Mouse (Mus musculus) midbrain, postnatal 0 days (tissue): Measurements from ENCODE around the gene Eif3l. TPM values are rescaled to one million over a fixed set of nuclear protein-coding genes. Genes with fewer than 3 reads are reported as not detected.
A peak's percentile ranks its signal among the peaks of the same experiment; 100 is the strongest.

Source experiments
- ATAC-seq: fragments of 200-750 bp; cut with Nextera tagmentation; 2 replicates; pipeline ENCODE4 v1.8.0; 2017; ENCODE audit warnings: moderate number of reproducible peaks, mild to moderate bottlenecking, moderate TSS enrichment, moderate library complexity; ENCODE audit not compliant: low FRiP score
- DNase-seq: peaks from one replicate; pipeline ENCODE4 v3.0.0-alpha.2; 2015; ENCODE audit warnings: low spot score
- H3K27ac ChIP-seq: fragments of 300-500 bp; sonication (generic); 2 replicates; pipeline ENCODE4 v1.5.1; 2014; ENCODE audit warnings: low read depth, mild to moderate bottlenecking, low read length, mixed read lengths
- H3K27me3 ChIP-seq: fragments of 300-500 bp; sonication (generic); 2 replicates; pipeline ENCODE4 v1.6.1; 2014; ENCODE audit warnings: low read length, control low read depth, mixed read lengths; ENCODE audit not compliant: insufficient read depth
- H3K36me3 ChIP-seq: fragments of 300-500 bp; sonication (generic); 2 replicates; pipeline ENCODE4 v1.6.1; 2014; ENCODE audit warnings: low read length, control low read depth, mixed read lengths; ENCODE audit not compliant: insufficient read depth
- H3K4me1 ChIP-seq: fragments of 300-500 bp; sonication (generic); 2 replicates; pipeline ENCODE4 v1.6.1; 2014; ENCODE audit warnings: mild to moderate bottlenecking, control low read depth, antibody characterized with exemption, low read length, mixed read lengths; ENCODE audit not compliant: insufficient read depth
- H3K4me2 ChIP-seq: fragments of 300-500 bp; sonication (generic); 2 replicates; pipeline ENCODE4 v1.6.1; 2014; ENCODE audit warnings: low read depth, mild to moderate bottlenecking, low read length, mixed read lengths; ENCODE audit not compliant: poor library complexity, severe bottlenecking
- H3K4me3 ChIP-seq: fragments of 300-500 bp; sonication (generic); 2 replicates; pipeline ENCODE4 v1.5.1; 2014; ENCODE audit warnings: low read depth, mild to moderate bottlenecking, low read length, moderate library complexity
- H3K9ac ChIP-seq: fragments of 300-500 bp; sonication (generic); replicated peaks from 2 replicates; pipeline ENCODE4 v1.6.1; 2014; ENCODE audit warnings: mild to moderate bottlenecking, low read length, moderate library complexity, mixed read lengths; ENCODE audit not compliant: poor library complexity, severe bottlenecking
- H3K9me3 ChIP-seq: fragments of 300-500 bp; sonication (generic); 2 replicates; pipeline ENCODE4 v1.6.1; 2016; ENCODE audit warnings: low read length, control low read depth
- CTCF ChIP-seq: IDR thresholded peaks from 2 replicates; pipeline ENCODE4 v1.5.1; 2016; ENCODE audit warnings: antibody characterized with exemption, mild to moderate bottlenecking
- WGBS: fragments of 180-500 bp; shearing (Covaris S2); extraction: QIAGEN DNeasy Blood & Tissue Kit; methylation state at CpG from one replicate; pipeline ENCODE4 v1.1.7; 2014; 5-methylcytosine and 5-hydroxymethylcytosine counted together
- polyA plus RNA-seq: library from polyadenylated mRNA; unstranded; fragments of >200 nt; fragmentation: Nextera tagmentation; extraction: Ambion mirVana; gene quantifications from 2 replicates; pipeline ENCODE4 v1.2.1, GENCODE M21; 2015
- total RNA-seq: library from RNA; depleted of rRNA; stranded (reverse); fragments of >200 nt; gene quantifications from 2 replicates; pipeline ENCODE4 v1.2.3, GENCODE M21; 2014

Eif3l gene
- total and polyA plus RNA-seq, 2 experiments from 2014 or later, result 168 to 197 TPM

GRCm38 (mm10) chr15:79074446-79074845 is 533 bp upstream of the Eif3l start:
- 33% methylated on average over 10 of the region's 10 CpGs for WGBS
- Histone ChIP-seq H3K4me3 (peak overlapping the region; percentile 68), H3K27me3 (no peaks in the 10 kb centered on the region), H3K4me1 (no peaks in the 10 kb centered on the region), H3K9me3 (no peaks in the 10 kb centered on the region), H3K36me3 (peaks cover 18% of the 10 kb centered on the region), H3K4me2 (peak overlapping the region; percentile 86), H3K27ac (peak overlapping the region; percentile 49; the same call in 1 of the 2 replicates), H3K9ac (no peak overlapping the region)
- no peak for TF ChIP-seq CTCF
- ATAC-seq (no peak), DNase-seq (no peak)

GRCm38 (mm10) chr15:79075658-79076365 is 833 bp downstream of the Eif3l start:
- no peak for ATAC-seq
- H3K27ac ChIP-seq, result 0 out of 2 replicates have a peak overlapping the region, but pooled peaks have one; percentile 49
- peak overlapping the region; percentile 63 for H3K9ac ChIP-seq
- H3K4me2 ChIP-seq, result peak overlapping the region; percentile 86
- H3K4me1 ChIP-seq, result no peaks in the 10 kb centered on the region
- no peaks in the 10 kb centered on the region for H3K9me3 ChIP-seq
- WGBS, result 45% methylated on average over 15 of the region's 15 CpGs
- DNase-seq, result no peak
- H3K4me3 ChIP-seq, result peak overlapping the region; percentile 68
- no peaks in the 10 kb centered on the region for H3K27me3 ChIP-seq
- no peak for TF ChIP-seq CTCF
- H3K36me3 ChIP-seq, result peaks cover 27% of the 10 kb centered on the region

GRCm38 (mm10) chr15:79079567-79079966 is 4.6 kb downstream of the Eif3l start:
- DNase-seq (no peak), ATAC-seq (no peak)
- H3K9ac ChIP-seq, result no peak overlapping the region
- no peak overlapping the region for H3K4me3 ChIP-seq
- H3K4me1 ChIP-seq, result no peaks in the 10 kb centered on the region
- TF ChIP-seq CTCF, result no peak
- H3K4me2 ChIP-seq, result no peak overlapping the region
- no peak overlapping the region for H3K27ac ChIP-seq
- H3K27me3 ChIP-seq, result no peaks in the 10 kb centered on the region
- 96% methylated on average over 7 of the region's 7 CpGs for WGBS
- peaks cover 60% of the 10 kb centered on the region for H3K36me3 ChIP-seq
- H3K9me3 ChIP-seq, result no peaks in the 10 kb centered on the region

- Histone ChIP-seq H3K36me3 (peaks cover 59% of the 10 kb centered on the region), H3K4me1 (no peaks in the 10 kb centered on the region), H3K27me3 (no peaks in the 10 kb centered on the region), H3K9me3 (no peaks in the 10 kb centered on the region), H3K4me3 (no peak overlapping the region), H3K4me2 (no peak overlapping the region), H3K9ac (no peak overlapping the region), H3K27ac (no peak overlapping the region)
- WGBS, result 94% methylated on average over 6 of the region's 6 CpGs
- no peak for TF ChIP-seq CTCF
- no peak for DNase-seq
- no peak for ATAC-seq
Measured at GRCm38 (mm10) chr15:79092284-79092683, 17.3 kb downstream of the Eif3l start.

- no peaks in the 10 kb centered on the region for H3K27me3 ChIP-seq
- H3K27ac ChIP-seq, result no peak overlapping the region
- 72% methylated on average over 7 of the region's 7 CpGs for WGBS
- peak; percentile 63 for TF ChIP-seq CTCF
- H3K36me3 ChIP-seq, result peaks cover 57% of the 10 kb centered on the region
- no peak overlapping the region for H3K4me3 ChIP-seq
- ATAC-seq (no peak), DNase-seq (peak; percentile 47)
- H3K4me1 ChIP-seq, result no peaks in the 10 kb centered on the region
- H3K4me2 ChIP-seq, result no peak overlapping the region
- H3K9ac ChIP-seq, result no peak overlapping the region
- H3K9me3 ChIP-seq, result no peaks in the 10 kb centered on the region
Measured at GRCm38 (mm10) chr15:79093083-79093839, 18.3 kb downstream of the Eif3l start.

GRCm38 (mm10) chr15:79095483-79095882 is 20.5 kb downstream of the Eif3l start:
- Histone ChIP-seq H3K4me2 (no peak overlapping the region), H3K36me3 (peaks cover 42% of the 10 kb centered on the region), H3K9me3 (no peaks in the 10 kb centered on the region), H3K4me3 (no peak overlapping the region), H3K4me1 (no peaks in the 10 kb centered on the region), H3K27me3 (no peaks in the 10 kb centered on the region), H3K27ac (no peak overlapping the region), H3K9ac (no peak overlapping the region)
- TF ChIP-seq CTCF, result no peak
- no peak for DNase-seq
- no peak for ATAC-seq
- WGBS, result 83% methylated on average over 5 of the region's 5 CpGs
